Mouse (Mus musculus) heart, postnatal 0 days (tissue): ENCODE data around the gene Trim34a. TPM values are rescaled to one million over a fixed set of nuclear protein-coding genes. Genes with fewer than 3 reads are reported as not detected.
"Not testable (repeated sequence)": the region's sequence is repeated elsewhere in the genome, so short reads cannot be mapped to it uniquely, and the experiment has no call there.

Experiments
- ATAC-seq: fragments of 200-750 bp; cut with Nextera tagmentation; 2 replicates; pipeline ENCODE4 v1.8.0; 2017; ENCODE audit warnings: low read depth, moderate number of reproducible peaks, moderate library complexity; ENCODE audit not compliant: insufficient read depth
- DNase-seq: peaks from one replicate; pipeline ENCODE4 v3.0.0-alpha.2; 2016; ENCODE audit warnings: low spot score
- H3K27ac ChIP-seq: fragments of 300-500 bp; sonication (generic); 2 replicates; pipeline ENCODE4 v1.5.1; 2014; ENCODE audit warnings: low read depth, mild to moderate bottlenecking
- H3K27me3 ChIP-seq: fragments of 300-500 bp; sonication (generic); 2 replicates; pipeline ENCODE4 v1.6.1; 2014; ENCODE audit warnings: low read length, mixed read lengths; ENCODE audit not compliant: control insufficient read depth, insufficient read depth
- H3K36me3 ChIP-seq: fragments of 300-500 bp; sonication (generic); replicated peaks from 2 replicates; pipeline ENCODE4 v1.6.1; 2014; ENCODE audit warnings: low read length, mixed read lengths; ENCODE audit not compliant: control insufficient read depth, insufficient read depth
- H3K4me1 ChIP-seq: fragments of 300-500 bp; sonication (generic); 2 replicates; pipeline ENCODE4 v1.6.1; 2014; ENCODE audit warnings: antibody characterized with exemption; ENCODE audit not compliant: control insufficient read depth, insufficient read depth
- H3K4me2 ChIP-seq: fragments of 300-500 bp; sonication (generic); 2 replicates; pipeline ENCODE4 v1.6.1; 2014; ENCODE audit warnings: low read depth, mild to moderate bottlenecking, low read length, moderate library complexity
- H3K4me3 ChIP-seq: fragments of 300-500 bp; sonication (generic); 2 replicates; pipeline ENCODE4 v1.5.1; 2014; ENCODE audit warnings: low read depth, low read length
- H3K9ac ChIP-seq: fragments of 300-500 bp; sonication (generic); replicated peaks from 2 replicates; pipeline ENCODE4 v1.6.1; 2014; ENCODE audit warnings: low read depth, low read length, mixed read lengths
- H3K9me3 ChIP-seq: fragments of 300-500 bp; sonication (generic); replicated peaks from 2 replicates; pipeline ENCODE4 v1.6.1; 2016; ENCODE audit warnings: low read length; ENCODE audit not compliant: control insufficient read depth
- CTCF ChIP-seq: IDR thresholded peaks from 2 replicates; pipeline ENCODE4 v1.5.1; 2016; ENCODE audit warnings: antibody characterized with exemption, control low read depth, low read depth
- EP300 ChIP-seq: IDR thresholded peaks from 2 replicates; pipeline ENCODE4 v1.6.1; 2016; ENCODE audit warnings: antibody characterized with exemption, low read depth
- WGBS: fragments of 180-500 bp; shearing (Covaris S2); extraction: QIAGEN DNeasy Blood & Tissue Kit; methylation state at CpG from one replicate; pipeline ENCODE4 v1.1.7; 2014; 5-methylcytosine and 5-hydroxymethylcytosine counted together
- polyA plus RNA-seq: library from polyadenylated mRNA; unstranded; fragments of >200 nt; fragmentation: Nextera tagmentation; extraction: Ambion mirVana; gene quantifications from 2 replicates; pipeline ENCODE4 v1.2.1, GENCODE M21; 2015
- total RNA-seq: library from RNA; depleted of rRNA; stranded (reverse); fragments of >200 nt; gene quantifications from 2 replicates; pipeline ENCODE4 v1.2.3, GENCODE M21; 2014; ENCODE audit warnings: low replicate concordance

The Trim34a gene
- total and polyA plus RNA-seq, 2 experiments from 2014 or later = 2.5 to 7.5 TPM

DNA sequence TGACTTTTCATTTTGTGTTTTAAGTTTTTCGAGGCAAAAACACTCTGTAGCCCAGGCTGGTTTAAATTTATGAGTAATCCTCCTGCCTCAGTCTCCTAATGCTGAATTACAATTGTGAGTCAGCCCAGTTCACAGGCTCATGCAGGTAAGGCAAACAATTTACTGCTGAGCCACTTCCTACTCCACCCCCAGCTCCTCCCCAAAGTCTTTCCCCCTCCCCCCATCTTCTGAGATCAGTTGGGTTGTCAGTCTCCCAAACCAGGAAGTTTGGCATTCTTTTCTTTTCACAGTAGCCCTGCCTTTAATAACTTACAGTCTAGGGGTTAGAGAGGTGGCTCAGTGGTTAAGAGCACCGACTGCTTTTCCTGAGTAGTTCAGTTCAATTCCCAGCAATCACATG, 26.4 kb upstream of the Trim34a start:
- no peaks in the 10 kb centered on the region for H3K27me3 ChIP-seq
- no peaks in the 10 kb centered on the region for H3K36me3 ChIP-seq
- TF ChIP-seq CTCF (no peak), EP300 (no peak)
- peaks cover 5% of the 10 kb centered on the region; the same call in 1 of the 2 replicates for H3K4me1 ChIP-seq
- no peak for ATAC-seq
- 60% methylated on average over 2 of the region's 2 CpGs for WGBS
- no peak overlapping the region for H3K4me2 ChIP-seq
- H3K9me3 ChIP-seq = no peaks in the 10 kb centered on the region
- no peak overlapping the region for H3K9ac ChIP-seq
- no peak overlapping the region for H3K4me3 ChIP-seq
- no peak for DNase-seq
- H3K27ac ChIP-seq = no peak overlapping the region

DNA sequence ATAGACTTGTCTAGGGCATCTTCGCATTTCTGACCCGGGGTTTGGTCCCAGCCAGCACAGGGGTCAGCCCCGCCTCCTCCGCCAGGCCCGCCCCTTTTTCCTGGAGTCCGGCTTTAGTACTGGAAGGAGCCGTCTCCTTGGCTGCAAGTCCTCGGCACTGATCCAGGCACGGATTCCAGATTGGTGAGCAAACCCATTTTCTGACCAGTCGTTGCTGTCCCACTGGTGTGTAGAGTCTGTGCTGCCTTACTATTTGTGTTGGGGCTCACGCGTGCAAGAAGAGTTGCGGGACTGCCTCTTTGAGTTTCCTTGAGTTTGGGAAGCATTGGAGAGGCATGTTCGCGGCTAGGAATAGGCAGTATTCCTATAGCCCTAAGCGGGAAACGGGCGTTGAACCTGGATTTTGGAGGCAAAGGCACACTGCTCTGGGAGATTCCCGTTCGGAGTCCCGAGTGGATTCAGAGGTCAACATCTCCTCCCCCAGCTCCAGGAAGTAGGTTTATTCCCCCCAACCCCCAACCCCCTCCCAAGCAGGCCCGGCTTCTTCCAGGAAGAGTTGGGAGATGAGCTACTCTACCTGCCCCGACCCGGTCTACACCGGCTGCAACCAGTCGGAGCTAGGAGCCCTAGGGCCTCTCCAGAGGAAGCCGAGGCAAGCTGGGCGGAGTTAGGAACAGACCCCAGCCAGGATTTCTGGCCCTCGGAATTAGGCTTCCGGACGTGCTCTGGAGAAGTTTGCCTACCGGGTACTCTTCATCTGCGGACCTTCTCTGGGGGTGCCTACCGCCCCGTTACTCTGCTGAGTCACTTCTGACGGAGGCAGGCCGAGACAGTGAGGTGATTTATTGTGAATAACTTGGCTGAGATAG, 25.3 kb upstream of the Trim34a start, which contains the start of gene Trim6:
TSS of gene Trim6 (plus strand) at position 93 of the 869 bp plus-strand sequence.
- peak; percentile 59 for DNase-seq
- WGBS = 2% methylated on average over 37 of the region's 37 CpGs
- peak; percentile 89 for ATAC-seq

DNA sequence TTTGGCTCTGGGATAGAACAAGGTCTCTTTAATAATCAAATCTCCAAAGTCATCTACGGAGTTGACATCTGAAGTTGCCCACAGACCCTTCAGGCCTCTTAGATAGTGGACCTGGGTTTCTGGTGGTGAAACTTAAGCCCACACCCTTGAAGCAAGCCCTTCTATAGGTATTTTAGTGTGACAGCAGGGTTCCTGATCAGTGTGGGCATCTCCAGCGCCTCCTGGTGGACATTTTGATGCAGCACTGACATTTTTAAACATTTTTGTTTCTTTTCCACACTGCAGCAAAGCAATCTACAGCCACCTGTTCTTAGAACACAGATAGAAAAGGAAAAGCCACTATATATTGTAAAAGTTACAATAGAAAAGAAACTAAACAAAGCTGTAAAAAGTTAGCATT, 13.1 kb upstream of the Trim34a start:
- DNase-seq (no peak), ATAC-seq (no peak)
- H3K9me3 ChIP-seq = no peaks in the 10 kb centered on the region
- TF ChIP-seq CTCF = peak; percentile 69
- TF ChIP-seq EP300 = no peak
- H3K4me2 ChIP-seq = no peak overlapping the region
- no peak overlapping the region for H3K27ac ChIP-seq
- 22% methylated on average over 2 of the region's 2 CpGs for WGBS
- H3K27me3 ChIP-seq = no peaks in the 10 kb centered on the region
- H3K36me3 ChIP-seq = 0 out of 2 replicates have a peak, but pooled peaks cover 4% of the 10 kb centered on the region
- H3K4me3 ChIP-seq = no peak overlapping the region
- H3K4me1 ChIP-seq = no peaks in the 10 kb centered on the region
- no peak overlapping the region for H3K9ac ChIP-seq

More for the DNA sequence above, 25.3 kb upstream of the Trim34a start, which contains the start of gene Trim6:
- Histone ChIP-seq H3K4me2 (peak within 1 kb of the TSS; percentile 73), H3K9me3 (no peaks in the 10 kb centered on the region), H3K4me3 (peak within 1 kb of the TSS; percentile 53), H3K4me1 (peaks cover 5% of the 10 kb centered on the region; the same call in 1 of the 2 replicates), H3K27ac (peak within 1 kb of the TSS; percentile 49), H3K27me3 (no peaks in the 10 kb centered on the region), H3K9ac (peak within 1 kb of the TSS; percentile 59), H3K36me3 (no peaks in the 10 kb centered on the region)
- no peak for TF ChIP-seq CTCF
- no peak for TF ChIP-seq EP300

DNA sequence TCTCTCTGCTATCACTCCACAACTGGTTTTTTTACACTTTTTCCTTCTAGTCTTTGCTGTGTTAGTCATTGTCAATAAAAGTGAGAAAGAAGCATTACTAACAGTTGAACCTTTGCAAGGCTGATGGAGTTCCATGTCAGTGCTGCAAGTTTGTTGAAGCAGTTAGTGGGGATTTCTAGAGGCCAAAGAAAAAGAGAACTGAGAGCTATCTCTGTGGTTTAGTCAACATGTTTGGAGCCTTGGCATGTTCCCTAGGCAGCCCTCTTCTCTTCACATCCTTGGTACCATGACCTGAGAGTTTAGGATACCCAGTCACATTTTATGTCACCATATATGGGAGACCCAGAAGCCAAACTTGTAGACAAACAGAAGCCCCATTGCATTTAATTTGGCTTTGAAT, 3.4 kb upstream of the Trim34a start:
- no peak for ATAC-seq

DNA sequence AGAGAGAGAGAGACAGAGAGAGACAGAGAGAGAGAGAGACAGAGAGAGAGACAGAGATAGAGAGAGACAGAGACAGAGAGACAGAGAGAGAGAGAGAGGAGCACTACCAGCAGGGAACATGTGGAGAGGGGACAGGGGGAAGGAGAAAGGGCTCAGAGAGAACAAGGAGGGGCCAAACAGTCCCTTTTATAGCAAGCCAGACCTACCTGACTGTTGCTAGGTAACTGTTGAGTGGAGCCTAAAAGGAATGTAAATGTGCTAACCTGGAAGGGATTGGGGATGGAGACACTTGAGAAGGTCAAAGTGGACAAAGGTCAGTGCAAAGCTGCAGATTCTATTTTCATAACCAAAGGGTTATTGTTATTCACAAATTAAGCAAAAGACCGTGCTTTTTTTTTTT, 641 bp upstream of the Trim34a start:
- TF ChIP-seq EP300 = no peak
- no peak for TF ChIP-seq CTCF
- Histone ChIP-seq H3K27me3 (no peaks in the 10 kb centered on the region), H3K9me3 (no peaks in the 10 kb centered on the region), H3K4me3 (no peak overlapping the region), H3K4me1 (no peaks in the 10 kb centered on the region), H3K4me2 (peak overlapping the region; percentile 62; the same call in 1 of the 2 replicates), H3K9ac (no peak overlapping the region), H3K36me3 (no peaks in the 10 kb centered on the region), H3K27ac (no peak overlapping the region)
- no peak for DNase-seq
- no peak for ATAC-seq
- WGBS = 74% methylated on average over 1 of the region's 1 CpGs

More for the DNA sequence above, 3.4 kb upstream of the Trim34a start:
- Histone ChIP-seq H3K27ac (no peak overlapping the region), H3K4me2 (no peak overlapping the region), H3K9me3 (no peaks in the 10 kb centered on the region), H3K27me3 (no peaks in the 10 kb centered on the region), H3K4me3 (no peak overlapping the region), H3K9ac (no peak overlapping the region), H3K36me3 (no peaks in the 10 kb centered on the region), H3K4me1 (no peaks in the 10 kb centered on the region)
- TF ChIP-seq CTCF (no peak), EP300 (no peak)
- DNase-seq = no peak

DNA sequence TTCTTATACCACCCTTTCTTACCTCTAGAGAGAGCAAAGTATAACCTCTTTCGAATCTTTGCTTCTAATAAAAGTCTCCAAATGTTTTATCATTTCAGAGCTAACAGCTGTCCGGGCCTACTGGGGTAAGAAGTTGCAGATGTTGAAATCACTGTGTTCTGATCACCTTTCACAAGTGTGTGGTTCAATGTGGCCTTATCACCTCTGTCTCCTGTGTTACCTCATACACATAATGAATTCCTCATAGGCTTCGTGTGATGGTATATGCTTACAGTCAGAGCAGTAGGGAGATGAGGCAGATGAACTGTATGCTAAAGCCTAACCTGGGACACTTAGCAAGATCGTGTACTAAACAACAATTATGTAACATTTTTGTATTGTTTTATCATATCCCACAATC, 16.1 kb downstream of the Trim34a start:
- not testable (repeated sequence) for DNase-seq, H3K9me3 ChIP-seq, H3K4me3 ChIP-seq, H3K4me1 ChIP-seq, H3K27me3 ChIP-seq, ATAC-seq, H3K4me2 ChIP-seq, H3K36me3 ChIP-seq, H3K9ac ChIP-seq, H3K27ac ChIP-seq
- 80% methylated on average over 4 of the region's 4 CpGs for WGBS

DNA sequence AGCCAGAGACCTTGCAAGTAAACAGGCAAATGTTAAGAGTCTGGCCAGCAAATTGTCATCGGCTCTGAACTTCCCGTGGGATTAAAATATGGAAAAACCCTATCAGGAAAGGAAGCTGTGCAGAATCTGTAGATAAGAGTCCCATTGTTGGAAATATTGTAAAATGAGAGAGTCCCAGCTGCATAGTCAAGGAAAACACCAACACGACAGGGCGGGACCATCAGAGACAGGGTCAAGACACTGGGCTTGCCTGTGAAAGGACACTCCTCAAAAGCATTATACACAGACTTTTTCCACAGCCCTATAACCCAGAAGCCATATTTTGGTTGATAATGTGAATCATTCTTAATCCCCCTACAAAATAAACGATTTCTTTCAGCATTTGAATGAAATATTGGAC, 21.1 kb downstream of the Trim34a start:
- H3K4me3 ChIP-seq, H3K9me3 ChIP-seq, H3K9ac ChIP-seq, H3K27me3 ChIP-seq, DNase-seq, H3K36me3 ChIP-seq, H3K4me2 ChIP-seq, H3K4me1 ChIP-seq: not testable (repeated sequence)
- ATAC-seq = peak; percentile 55
- 27% methylated on average over 3 of the region's 5 CpGs for WGBS
- 0 out of 2 replicates have a peak overlapping the region, but pooled peaks have one; percentile 38 for H3K27ac ChIP-seq

DNA sequence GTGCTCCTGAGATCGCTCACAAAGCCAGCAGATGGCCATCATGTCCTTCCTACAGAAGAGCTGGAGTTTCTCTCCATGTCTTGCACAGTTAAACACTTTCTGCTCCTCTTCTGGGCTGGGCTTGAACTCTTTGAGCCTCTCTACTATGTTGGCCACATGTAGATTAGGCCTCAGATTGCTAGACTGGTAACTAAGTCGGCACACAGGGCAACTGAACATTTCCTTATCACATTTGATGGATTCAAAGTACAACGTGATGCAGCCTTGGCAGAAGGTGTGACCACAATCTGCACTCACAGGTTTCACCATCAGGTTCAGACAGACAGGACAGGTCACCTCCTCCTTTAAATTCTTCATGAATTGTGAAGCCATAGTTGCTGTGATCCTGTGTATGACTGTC, 35.1 kb downstream of the Trim34a start:
- not testable (repeated sequence) for H3K9me3 ChIP-seq, H3K27ac ChIP-seq, H3K4me3 ChIP-seq, H3K27me3 ChIP-seq, DNase-seq, H3K36me3 ChIP-seq, H3K4me2 ChIP-seq, H3K4me1 ChIP-seq, ATAC-seq, H3K9ac ChIP-seq
- 61% methylated on average over 3 of the region's 3 CpGs for WGBS
